Mouse (Mus musculus): ENCODE results near the gene Arih1. TPM values are rescaled to one million over a fixed set of nuclear protein-coding genes. Genes with fewer than 3 reads are reported as not detected.

Arih1 gene
- total and polyA plus RNA-seq, 3 experiments = 46.5 to 60.4 (median 48.4) TPM

GRCm38 (mm10) chr9:59338411-59338810 is 148.0 kb downstream of the Arih1 start:
- H3K4me1 ChIP-seq (ENCODE audit: control insufficient read depth in 1 of 2, insufficient read depth in 2 of 2, low read length in 2 of 2) = peaks cover 5 to 8% of the 10 kb centered on the region in 2 experiments
- no peak overlapping the region for H3K9ac ChIP-seq (ENCODE audit: control insufficient read depth, low read depth, low read length, poor library complexity, severe bottlenecking)
- H3K36me3 ChIP-seq (ENCODE audit: control insufficient read depth in 1 of 2, insufficient read depth in 2 of 2, low read length in 2 of 2) = peaks cover 0 to 10% of the 10 kb centered on the region in 2 experiments; a peak in 2 of 4 replicates
- H3K9me3 ChIP-seq (replicated peaks; ENCODE audit: insufficient read depth, low read length) = no peaks in the 10 kb centered on the region
- H3K27ac ChIP-seq (ENCODE audit: control insufficient read depth, low read depth, low read length) = no peak overlapping the region
- H3K27me3 ChIP-seq (ENCODE audit: control insufficient read depth in 1 of 2, insufficient read depth in 2 of 2, low read length in 2 of 2) = no peaks in the 10 kb centered on the region
- TF ChIP-seq USF2 (IDR thresholded peaks at IDR 0.05; ENCODE audit: borderline replicate concordance in 1 of 2, insufficient read depth in 1 of 2, low read depth in 1 of 2, low read length in 2 of 2) = no peak
- TF ChIP-seq TBP (IDR thresholded peaks at IDR 0.05; ENCODE audit: low read depth, low read length) = no peak
- TF ChIP-seq POLR2AphosphoS2 (IDR thresholded peaks at IDR 0.05; ENCODE audit: low read length) = no peak
- no peak for TF ChIP-seq TAL1 (IDR thresholded peaks at IDR 0.05; ENCODE audit: low read length)
- TF ChIP-seq MXI1 (IDR thresholded peaks at IDR 0.05; ENCODE audit: low read depth, low read length) = no peak
- TF ChIP-seq MEF2A (IDR thresholded peaks at IDR 0.05; ENCODE audit: extremely low read depth, insufficient replicate concordance, low read depth, low read length, poor library complexity, severe bottlenecking) = no peak
- no peak for TF ChIP-seq ZC3H11A (IDR thresholded peaks at IDR 0.05; ENCODE audit: low read depth, low read length)
- no peak for TF ChIP-seq CHD1 (IDR thresholded peaks at IDR 0.05; ENCODE audit: low read depth, low read length)
- TF ChIP-seq MYB (IDR thresholded peaks at IDR 0.05; ENCODE audit: low read depth, low read length) = no peak
- TF ChIP-seq GABPA (IDR thresholded peaks at IDR 0.05; ENCODE audit: low read depth, low read length) = no peak
- TF ChIP-seq NRF1 (IDR thresholded peaks at IDR 0.05; ENCODE audit: insufficient read depth, low read depth, low read length, poor library complexity, severe bottlenecking) = no peak
- TF ChIP-seq CTCF (IDR thresholded peaks at IDR 0.05 in 2 of 3, conservative IDR thresholded peaks at IDR 0.05 in 1 of 3; ENCODE audit: control insufficient read depth in 1 of 3, insufficient read depth in 1 of 3, low read depth in 2 of 3, low read length in 3 of 3, poor library complexity in 1 of 3, severe bottlenecking in 1 of 3) = no peak
- no peak for TF ChIP-seq CHD2 (IDR thresholded peaks at IDR 0.05; ENCODE audit: low read length)
- TF ChIP-seq POLR2AphosphoS5 (IDR thresholded peaks at IDR 0.05; ENCODE audit: borderline replicate concordance, low read depth, low read length) = no peak
- TF ChIP-seq RCOR1 (IDR thresholded peaks at IDR 0.05; ENCODE audit: low read depth, low read length) = no peak
- no peak for TF ChIP-seq HCFC1 (IDR thresholded peaks at IDR 0.05; ENCODE audit: low read depth, low read length)
- no peak for TF ChIP-seq SMC3 (IDR thresholded peaks at IDR 0.05; ENCODE audit: low read depth, low read length)
- no peaks in the 10 kb centered on the region for H3K79me2 ChIP-seq (ENCODE audit: control insufficient read depth, insufficient read depth, low read length, poor library complexity)
- no peak for DNase-seq (ENCODE audit: low read depth, low spot score)
- no peak overlapping the region for H3K4me3 ChIP-seq (ENCODE audit: control insufficient read depth in 1 of 2, insufficient read depth in 1 of 2, low read depth in 2 of 2, low read length in 2 of 2)

Other genes starting within 250 kb of the Arih1 start
- gene Adpgk, start 195.1 kb downstream of the Arih1 start, total RNA-seq (2012; rRNA removed) = 19.4 and 26.2 TPM in 2 replicates
- gene Adpgk, start 195.1 kb downstream of the Arih1 start, polyA plus RNA-seq (2012; ENCODE audit: insufficient read depth in 1 of 2, insufficient read length in 2 of 2, low read depth in 1 of 2, low replicate concordance in 2 of 2, missing spikeins in 1 of 2) = 10 to 100 TPM in 1 of 2 experiments, not detected in 1; 29.8 TPM
- gene Bbs4, start 133.1 kb downstream of the Arih1 start, total RNA-seq (2012; rRNA removed) = 4.0 and 5.1 TPM in 2 replicates
- gene Bbs4, start 133.1 kb downstream of the Arih1 start, polyA plus RNA-seq (2012; ENCODE audit: insufficient read depth in 1 of 2, insufficient read length in 2 of 2, low read depth in 1 of 2, low replicate concordance in 2 of 2, missing spikeins in 1 of 2) = 1 to 10 TPM in 1 of 2 experiments, not detected in 1; 5.6 TPM
- gene Hexa, start 52.9 kb upstream of the Arih1 start, total RNA-seq (2012; rRNA removed) = 38.0 and 44.3 TPM in 2 replicates
- gene Hexa, start 52.9 kb upstream of the Arih1 start, polyA plus RNA-seq (2012; ENCODE audit: insufficient read depth in 1 of 2, insufficient read length in 2 of 2, low read depth in 1 of 2, low replicate concordance in 2 of 2, missing spikeins in 1 of 2) = 10 to 100 TPM in 1 of 2 experiments, not detected in 1; 54.0 TPM
- 0.23 and 0.50 TPM in 2 replicates for gene Tmem202, start 53.2 kb upstream of the Arih1 start, total RNA-seq (2012; rRNA removed)
- not detected for gene Tmem202, start 53.2 kb upstream of the Arih1 start, polyA plus RNA-seq (2012; ENCODE audit: insufficient read depth in 1 of 2, insufficient read length in 2 of 2, low read depth in 1 of 2, low replicate concordance in 2 of 2, missing spikeins in 1 of 2)
- gene Celf6, start 91.3 kb upstream of the Arih1 start, total RNA-seq (2012; rRNA removed) = not detected in 2 replicates
- gene Celf6, start 91.3 kb upstream of the Arih1 start, polyA plus RNA-seq (2012; ENCODE audit: insufficient read depth in 1 of 2, insufficient read length in 2 of 2, low read depth in 1 of 2, low replicate concordance in 2 of 2, missing spikeins in 1 of 2) = under 1 TPM in 1 of 2 experiments, not detected in 1; 0.13 TPM
- 5.9 and 6.4 TPM in 2 replicates for gene Parp6, start 130.7 kb upstream of the Arih1 start, total RNA-seq (2012; rRNA removed)
- 10 to 100 TPM in 1 of 2 experiments, not detected in 1; 13.8 TPM for gene Parp6, start 130.7 kb upstream of the Arih1 start, polyA plus RNA-seq (2012; ENCODE audit: insufficient read depth in 1 of 2, insufficient read length in 2 of 2, low read depth in 1 of 2, low replicate concordance in 2 of 2, missing spikeins in 1 of 2)
- gene Pkm, start 169.8 kb upstream of the Arih1 start, total RNA-seq (2012; rRNA removed) = 710 and 1,836 TPM in 2 replicates
- gene Pkm, start 169.8 kb upstream of the Arih1 start, polyA plus RNA-seq (2012; ENCODE audit: insufficient read depth in 1 of 2, insufficient read length in 2 of 2, low read depth in 1 of 2, low replicate concordance in 2 of 2, missing spikeins in 1 of 2) = 1,000 to 10,000 TPM in 1 of 2 experiments, 10 to 100 TPM in 1; 71.6 to 2,746 TPM
- gene Gramd2, start 193.5 kb upstream of the Arih1 start, total RNA-seq (2012; rRNA removed) = not detected in 2 replicates
- gene Gramd2, start 193.5 kb upstream of the Arih1 start, polyA plus RNA-seq (2012; ENCODE audit: insufficient read depth in 1 of 2, insufficient read length in 2 of 2, low read depth in 1 of 2, low replicate concordance in 2 of 2, missing spikeins in 1 of 2) = under 1 TPM in 1 of 2 experiments, not detected in 1; 0.04 TPM

Measured in MEL (cell line).